Mouse (Mus musculus) gastrocnemius, postnatal 10 days (tissue): ENCODE results near the gene Frzb. TPM values are rescaled to one million over a fixed set of nuclear protein-coding genes. Genes with fewer than 3 reads are reported as not detected.

ENCODE experiments used
- DNase-seq: peaks from one replicate; pipeline ENCODE4 v3.0.0; 2021; ENCODE audit warnings: mixed read lengths
- total RNA-seq, 2 experiments: library from RNA; stranded (reverse); gene quantifications; 2 replicates each; pipeline ENCODE4 v1.2.3; 2021

The Frzb gene
- total RNA-seq, 2 experiments from 2014 or later, result 51.6 to 55.5 TPM

DNA sequence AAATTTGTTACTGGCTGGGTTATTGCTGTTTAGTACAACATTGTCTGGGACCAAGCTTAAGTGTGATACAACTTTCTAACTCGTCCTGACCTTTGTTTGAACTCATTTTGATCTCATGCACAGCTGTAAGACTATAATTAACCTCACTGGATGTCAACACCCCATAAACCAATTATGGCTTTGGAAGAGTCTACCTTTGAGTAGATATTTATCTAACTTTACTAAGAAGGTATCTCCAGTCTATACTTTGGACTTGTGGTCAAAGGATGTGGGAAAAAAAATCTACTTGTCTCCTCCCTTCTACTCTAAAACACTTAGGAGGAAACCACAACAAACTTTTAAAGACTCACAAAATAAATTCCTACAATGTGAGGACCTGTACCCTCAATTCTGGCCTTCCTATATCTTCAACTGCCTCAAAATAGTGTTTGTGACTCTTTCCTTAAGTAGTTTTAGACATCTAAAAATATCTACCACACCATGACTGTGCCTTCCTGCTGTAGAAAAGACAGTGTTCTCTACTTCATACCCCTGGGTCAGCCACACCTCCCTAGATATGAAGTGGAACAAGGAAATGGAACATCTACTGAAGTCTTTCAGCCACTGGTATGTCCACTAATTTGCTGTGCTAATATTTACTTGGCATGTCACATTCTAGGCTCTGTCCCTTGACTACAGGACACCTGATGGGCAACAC lies 16.9 kb downstream of the Frzb start:
- DNase-seq, result no peak

- no peak for DNase-seq
Observed at GRCm38 (mm10) chr2:80423116-80423515, 24.3 kb downstream of the Frzb start.

GRCm38 (mm10) chr2:80421990-80422389 lies 25.4 kb downstream of the Frzb start:
- no peak for DNase-seq

GRCm38 (mm10) chr2:80416286-80416685 lies 31.1 kb downstream of the Frzb start:
- DNase-seq, result no peak

- DNase-seq, result no peak
Observed at GRCm38 (mm10) chr2:80414387-80414786, 33.0 kb downstream of the Frzb start.

DNA sequence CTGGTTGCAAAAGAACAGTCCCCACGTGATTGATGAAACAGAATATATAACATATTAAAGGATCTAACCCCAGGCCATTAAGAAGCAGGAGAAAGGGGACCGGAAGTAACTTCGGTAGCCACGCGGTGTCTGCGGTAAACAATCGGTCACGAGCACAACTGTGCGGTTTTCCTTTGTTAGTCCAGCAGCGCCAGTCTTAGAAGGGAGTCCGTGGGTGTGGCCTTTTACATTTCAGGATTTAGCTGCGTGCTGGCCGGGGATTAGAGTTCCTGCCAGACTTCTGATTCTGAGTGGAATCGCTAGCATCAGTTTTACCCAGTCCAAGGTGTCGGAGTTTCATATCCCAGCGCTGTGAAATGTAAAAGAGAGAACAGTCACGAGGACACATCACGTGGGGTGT lies 34.3 kb downstream of the Frzb start:
- no peak for DNase-seq

- no peak for DNase-seq
Observed at GRCm38 (mm10) chr2:80409893-80410574, 37.4 kb downstream of the Frzb start.

GRCm38 (mm10) chr2:80404770-80405169 lies 42.7 kb downstream of the Frzb start:
- DNase-seq, result no peak

- no peak for DNase-seq
Observed at GRCm38 (mm10) chr2:80398595-80399099, 48.8 kb downstream of the Frzb start.

DNA sequence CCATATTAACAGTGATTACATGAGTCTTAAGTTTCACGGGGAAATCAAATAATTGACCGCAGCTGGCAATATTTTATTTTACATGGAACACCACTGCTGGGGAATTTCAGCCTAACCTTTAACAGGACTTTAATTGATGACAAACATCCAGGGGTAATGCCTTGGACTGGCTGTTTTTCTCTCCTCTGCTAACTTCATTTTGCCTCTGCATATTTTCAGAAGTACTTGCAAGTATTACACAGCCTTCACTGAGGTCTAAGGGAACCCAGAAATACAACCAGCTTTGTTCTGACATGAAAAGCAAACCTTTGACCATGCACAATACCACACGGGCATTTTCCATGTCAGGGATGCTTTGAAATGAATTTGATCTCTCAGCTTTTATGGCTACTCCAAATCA lies 50.6 kb downstream of the Frzb start:
- no peak for DNase-seq

DNA sequence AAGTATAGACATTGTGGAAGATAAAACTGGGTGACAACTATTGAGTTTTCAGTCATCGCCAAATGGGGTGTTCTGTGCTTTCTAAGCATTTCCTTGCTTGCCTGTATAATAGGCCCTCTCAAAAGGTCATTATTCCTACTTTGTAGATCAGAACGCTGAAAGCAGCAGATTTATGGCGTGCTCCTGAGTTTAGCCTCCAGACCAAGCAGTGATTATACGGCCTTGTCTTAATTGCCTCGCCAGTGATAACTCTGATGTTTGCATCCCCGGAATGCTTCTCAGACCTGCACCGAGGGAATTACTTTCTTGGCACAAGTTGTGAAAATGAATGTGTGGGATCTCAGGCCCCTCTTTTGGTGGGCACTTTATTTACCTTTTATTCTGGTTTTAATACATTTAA lies 51.4 kb downstream of the Frzb start:
- no peak for DNase-seq

- DNase-seq, result no peak
Observed at GRCm38 (mm10) chr2:80388341-80388740, 59.1 kb downstream of the Frzb start.

GRCm38 (mm10) chr2:80387668-80388067 lies 59.8 kb downstream of the Frzb start:
- DNase-seq, result peak; percentile 5

DNA sequence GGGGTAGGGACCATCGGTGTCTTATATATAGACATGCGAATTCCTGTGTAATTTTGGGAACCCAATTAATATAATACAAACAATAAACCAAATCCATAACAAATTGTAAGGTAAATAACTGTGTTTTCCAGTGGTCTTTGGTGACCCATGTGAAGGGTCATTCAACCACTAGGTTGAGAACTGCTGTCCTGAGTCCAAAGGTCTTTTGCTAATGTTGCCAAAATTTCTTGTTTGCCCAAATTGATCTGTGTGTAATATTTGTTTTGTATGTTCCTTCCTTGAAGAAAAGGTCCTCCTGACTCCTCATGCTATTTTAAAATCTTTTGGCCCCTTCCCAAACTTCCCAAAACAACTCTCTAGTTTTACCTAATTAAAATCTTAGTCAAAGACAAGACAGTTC lies 61.2 kb downstream of the Frzb start:
- no peak for DNase-seq

- no peak for DNase-seq
Observed at GRCm38 (mm10) chr2:80384447-80384846, 63.0 kb downstream of the Frzb start.

DNA sequence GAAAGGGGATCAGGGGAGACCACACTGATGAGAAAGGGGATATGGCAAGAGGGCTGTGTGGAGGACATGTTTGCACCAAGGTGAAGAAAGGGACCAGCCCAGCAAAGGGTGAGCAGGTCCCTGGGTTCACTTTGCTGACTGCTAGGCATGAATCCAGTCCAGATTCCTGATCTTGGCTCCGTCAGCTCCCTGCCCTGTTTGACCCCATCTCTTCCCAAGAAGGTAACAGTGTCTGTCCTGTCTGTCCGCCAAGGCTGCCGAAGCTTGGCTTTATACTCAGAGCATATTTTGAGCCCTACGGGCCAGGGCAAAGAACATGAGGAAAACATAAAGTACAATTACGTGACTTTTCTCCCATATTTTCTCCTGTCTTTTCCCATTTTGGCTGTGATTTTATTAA lies 67.6 kb downstream of the Frzb start:
- peak; percentile 7 for DNase-seq

- no peak for DNase-seq
Observed at GRCm38 (mm10) chr2:80374892-80375291, 72.5 kb downstream of the Frzb start.

DNA sequence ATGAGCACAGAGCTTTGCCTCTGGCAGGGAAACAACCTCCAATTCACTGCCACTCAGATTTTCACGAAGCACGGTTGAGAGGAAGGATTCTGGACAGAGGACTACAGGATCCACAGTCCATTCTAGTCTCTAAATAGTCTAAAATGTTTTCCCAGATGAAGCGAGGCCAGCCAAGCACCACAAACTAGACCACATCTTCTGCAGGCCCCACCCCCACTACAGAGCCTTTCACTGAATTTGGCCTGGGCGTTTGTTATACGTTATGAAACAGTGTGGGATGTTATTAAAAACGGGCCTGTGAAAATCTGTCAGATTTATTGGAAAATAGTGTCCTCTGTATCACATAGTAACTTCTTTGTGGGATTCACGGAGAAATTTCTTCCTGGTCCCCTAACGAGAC lies 76.0 kb downstream of the Frzb start:
- DNase-seq, result no peak

Other genes starting within 250 kb of the Frzb start
- gene Prdx6b, start 155.2 kb downstream of the Frzb start, total RNA-seq, result not detected
- gene Dnajc10, start 132.2 kb downstream of the Frzb start, total RNA-seq, result 10 to 100 TPM; 26.3 to 34.4 TPM
- 10 to 100 TPM; 62.3 to 64.2 TPM for gene Nckap1, start 133.8 kb upstream of the Frzb start, total RNA-seq
- gene Dusp19, start 169.4 kb upstream of the Frzb start, total RNA-seq, result 1 to 10 TPM; 7.3 to 8.3 TPM
- gene Nup35, start 169.6 kb upstream of the Frzb start, total RNA-seq, result 10 to 100 TPM; 10.5 to 13.0 TPM